Mouse (Mus musculus) fibroblast of lung, adult 2 months (primary cell): Measurements from ENCODE around the gene Ssc5d.
"Not testable (repeated sequence)": the region's sequence is repeated elsewhere in the genome, so short reads cannot be mapped to it uniquely, and the experiment has no call there.

Source experiments
- DNase-seq: peaks from one replicate; pipeline ENCODE4 v3.0.0-alpha.2; 2011; ENCODE audit warnings: low read depth

The Ssc5d gene

DNA sequence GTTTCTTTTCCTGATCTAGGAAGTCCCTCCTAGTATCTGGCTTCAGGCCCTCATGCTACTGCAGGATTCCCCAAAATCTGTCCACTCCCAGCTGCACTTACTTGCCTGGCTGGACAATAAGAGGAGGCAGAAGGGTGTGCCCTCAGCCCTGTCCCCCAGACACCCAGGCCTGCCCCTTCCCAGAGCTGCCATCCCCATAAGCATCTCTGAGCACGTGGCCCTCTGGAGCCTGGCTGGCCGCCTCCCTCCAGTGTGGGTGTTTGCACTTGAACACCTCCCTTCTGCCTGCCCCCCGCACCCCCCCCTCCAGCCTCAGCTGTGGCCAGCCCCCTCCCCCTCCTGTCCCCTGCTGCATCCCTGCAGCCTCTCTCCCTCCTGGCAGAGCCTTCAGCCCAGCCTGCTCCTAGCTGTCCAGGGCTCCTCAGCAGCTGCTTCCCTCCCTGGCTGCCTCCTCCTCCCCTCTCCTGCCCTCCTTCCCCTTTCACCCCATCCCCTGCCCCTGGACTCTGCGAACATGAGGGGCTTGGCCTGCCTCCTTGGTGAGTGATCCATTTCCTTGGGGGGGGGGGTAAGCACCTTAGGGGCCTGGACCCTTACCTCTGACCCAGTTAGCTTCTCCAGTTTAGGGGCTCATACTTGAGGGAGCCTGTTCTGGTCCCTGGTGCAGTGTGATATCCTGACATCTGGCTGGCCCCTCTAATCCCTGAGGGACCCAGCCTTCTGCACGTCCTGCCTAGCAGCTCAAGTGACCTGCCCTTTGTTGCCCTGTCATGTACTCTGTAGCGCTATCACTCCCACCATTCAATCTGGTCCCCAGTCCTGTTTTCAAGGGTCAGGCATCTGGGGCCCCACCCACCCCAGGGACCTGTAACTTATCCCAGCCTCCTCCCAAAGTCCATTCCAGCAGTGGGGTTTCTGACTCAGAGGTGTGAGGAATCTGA is at the start of gene Ssc5d:
TSS of gene Ssc5d (plus strand) at position 345 of the 941 bp plus-strand sequence.
- DNase-seq: peak; percentile 73

DNA sequence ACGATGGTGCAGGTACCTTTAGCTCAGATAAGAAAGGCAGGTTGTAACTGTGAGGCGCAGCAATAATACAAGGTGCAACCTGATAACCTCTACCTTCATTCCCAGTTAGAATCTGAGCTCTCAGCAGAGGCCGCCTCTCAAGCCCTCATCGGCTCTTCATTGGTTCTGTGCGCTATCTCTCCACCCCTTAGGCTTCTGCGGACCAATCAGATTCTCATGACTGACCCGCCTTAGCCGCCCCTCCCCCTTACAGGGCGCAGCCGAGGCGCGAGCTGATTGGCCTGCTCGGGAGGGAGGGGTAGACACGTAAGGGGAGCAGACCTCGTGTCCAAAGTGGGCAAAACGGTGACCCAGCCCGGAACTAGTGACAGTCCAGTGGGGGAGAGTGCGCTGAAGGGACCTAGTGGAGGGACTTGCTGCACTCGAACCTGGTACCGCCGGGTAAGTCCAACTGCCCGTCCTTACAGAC is 48.8 kb upstream of the Ssc5d start, which contains the start of gene Isoc2a:
TSS of gene Isoc2a (plus strand) at position 401 of the 469 bp plus-strand sequence.
- DNase-seq: peak; percentile 96

DNA sequence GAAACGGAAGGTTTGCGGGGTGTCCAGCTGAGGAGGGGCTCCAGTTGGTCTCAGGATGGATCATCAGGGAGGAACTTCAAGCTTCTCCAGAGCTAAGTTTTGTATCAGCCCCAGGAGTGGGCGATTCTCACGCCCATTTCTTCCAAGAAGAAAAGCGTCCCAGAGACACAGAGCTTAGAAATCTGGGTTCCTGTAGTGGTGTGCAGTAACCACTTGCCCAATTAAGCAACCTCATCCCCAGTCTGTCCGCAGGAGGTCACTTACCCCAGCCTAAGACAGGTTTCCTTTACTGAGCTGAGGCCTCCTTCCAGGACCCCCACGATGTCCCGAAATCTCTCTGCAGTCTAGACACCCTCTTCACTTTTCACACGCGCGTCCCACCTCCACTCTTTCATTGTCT is 48.4 kb upstream of the Ssc5d start:
- no peak for DNase-seq

DNA sequence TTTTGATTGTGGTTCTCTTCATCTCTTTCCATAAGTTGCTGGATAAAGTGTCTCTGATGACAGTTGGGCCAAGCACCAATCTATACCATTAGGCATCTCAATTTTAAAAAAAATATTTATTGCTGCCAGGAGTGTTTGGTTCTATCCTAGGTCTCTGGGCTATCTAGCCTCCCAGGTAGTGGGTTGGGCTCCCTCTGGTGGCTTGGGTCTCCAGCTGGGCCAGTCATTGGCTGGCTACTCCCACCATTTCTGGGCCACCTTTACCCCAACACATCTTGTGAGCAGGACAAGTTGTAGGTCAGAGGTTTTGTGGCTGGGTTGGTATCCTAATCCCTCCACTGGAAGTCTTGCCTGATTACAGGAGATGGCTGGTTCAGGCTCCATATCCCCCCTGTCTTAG is 47.4 kb upstream of the Ssc5d start:
- DNase-seq: no peak

DNA sequence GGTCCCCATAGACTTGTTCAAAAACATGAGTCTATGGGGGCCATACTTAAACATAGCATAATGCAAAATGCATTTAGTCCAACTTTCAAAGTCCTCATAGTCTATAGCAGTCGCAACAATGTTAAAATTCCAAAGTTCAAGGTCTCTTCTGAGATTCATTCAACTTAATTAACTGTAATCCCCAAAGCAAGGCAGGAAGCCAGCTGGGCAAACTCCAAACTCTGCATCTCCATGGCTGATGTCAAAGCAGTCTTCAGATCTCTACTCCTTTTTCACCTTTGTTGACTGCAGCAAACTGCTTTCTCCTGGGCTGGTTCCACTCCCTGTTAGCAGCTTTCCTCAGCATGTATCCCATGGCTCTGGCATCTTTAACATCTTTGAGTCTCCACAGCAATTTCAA is 46.5 kb upstream of the Ssc5d start:
- not testable (repeated sequence) for DNase-seq

DNA sequence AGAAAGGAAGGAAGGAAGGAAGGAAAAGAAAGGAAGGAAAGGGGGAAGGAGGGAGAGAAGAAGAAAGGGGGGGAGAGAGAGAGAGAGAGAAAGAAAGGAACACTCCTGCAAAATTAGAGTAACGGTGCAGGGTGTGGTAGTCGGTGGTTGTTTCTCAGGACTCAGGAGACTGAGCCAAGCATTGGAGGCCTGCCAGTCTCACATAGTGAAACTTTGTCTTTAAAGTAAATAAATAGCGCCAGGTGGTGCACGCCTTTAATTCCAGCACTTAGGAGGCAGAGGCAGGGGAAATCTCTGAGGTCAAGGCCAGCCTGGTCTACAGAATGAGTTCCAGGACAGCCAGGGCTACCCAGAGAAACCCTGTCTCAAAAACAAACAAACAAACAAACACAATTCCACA is 38.9 kb upstream of the Ssc5d start:
- peak; percentile 49 for DNase-seq

DNA sequence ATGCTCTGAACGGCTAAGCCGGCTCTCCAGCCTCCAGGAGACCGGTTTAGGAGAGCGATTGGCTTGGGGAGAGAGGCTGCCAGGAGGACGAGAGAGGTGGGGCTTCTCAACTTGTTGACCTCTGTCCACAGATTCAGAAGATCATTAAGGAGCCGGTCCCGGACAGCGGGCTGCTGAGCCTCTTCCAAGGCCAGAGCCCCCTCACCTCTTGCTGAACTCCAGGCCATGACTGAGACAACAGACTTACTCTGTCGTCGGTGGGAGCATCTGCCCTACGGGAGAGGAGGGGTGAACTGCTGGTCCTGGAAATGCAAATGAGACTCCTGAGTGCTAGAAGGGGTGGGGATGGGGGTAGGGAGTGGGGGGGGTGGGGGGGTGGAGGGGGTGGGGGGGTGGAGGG is 30.4 kb upstream of the Ssc5d start:
- no peak for DNase-seq

DNA sequence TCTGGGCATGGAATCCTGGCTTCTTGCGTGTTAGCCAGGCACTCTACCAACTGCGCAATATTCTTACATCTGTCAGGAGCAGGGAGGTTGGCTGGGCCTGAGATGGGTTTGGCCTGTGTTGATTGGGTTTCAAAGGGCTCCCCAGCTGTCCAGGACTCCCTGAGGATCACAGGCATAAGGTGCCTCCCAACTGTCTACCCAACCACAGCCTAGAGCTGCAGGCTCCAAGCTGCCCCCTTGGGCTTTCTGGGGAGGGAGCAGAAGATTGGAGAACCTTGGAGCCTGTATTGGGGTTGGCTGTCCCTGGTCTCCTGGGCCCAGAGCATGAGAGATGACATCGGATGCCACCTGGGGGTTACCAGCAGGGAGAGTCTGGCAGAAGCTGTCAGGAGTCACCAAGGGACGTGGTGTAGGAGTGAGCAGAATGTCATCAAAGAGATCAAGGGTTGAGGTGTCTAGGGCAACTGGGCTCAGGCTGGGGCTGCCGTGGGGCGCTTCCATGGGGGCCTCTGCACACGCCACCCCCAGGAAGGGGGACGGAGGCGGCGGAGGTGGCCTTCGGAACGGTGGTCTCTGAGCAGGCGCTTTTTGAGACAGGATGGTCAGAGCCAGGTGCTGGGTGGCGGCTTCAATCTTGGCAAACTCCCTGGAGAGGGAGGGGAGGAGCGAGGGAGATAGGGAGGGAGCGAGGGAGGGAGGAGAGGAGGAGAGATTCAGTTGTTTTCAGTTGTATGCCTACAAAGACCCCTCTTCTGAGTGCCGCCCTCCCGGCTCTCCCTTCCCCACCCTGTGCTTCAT is 26.5 kb upstream of the Ssc5d start:
- DNase-seq: no peak

DNA sequence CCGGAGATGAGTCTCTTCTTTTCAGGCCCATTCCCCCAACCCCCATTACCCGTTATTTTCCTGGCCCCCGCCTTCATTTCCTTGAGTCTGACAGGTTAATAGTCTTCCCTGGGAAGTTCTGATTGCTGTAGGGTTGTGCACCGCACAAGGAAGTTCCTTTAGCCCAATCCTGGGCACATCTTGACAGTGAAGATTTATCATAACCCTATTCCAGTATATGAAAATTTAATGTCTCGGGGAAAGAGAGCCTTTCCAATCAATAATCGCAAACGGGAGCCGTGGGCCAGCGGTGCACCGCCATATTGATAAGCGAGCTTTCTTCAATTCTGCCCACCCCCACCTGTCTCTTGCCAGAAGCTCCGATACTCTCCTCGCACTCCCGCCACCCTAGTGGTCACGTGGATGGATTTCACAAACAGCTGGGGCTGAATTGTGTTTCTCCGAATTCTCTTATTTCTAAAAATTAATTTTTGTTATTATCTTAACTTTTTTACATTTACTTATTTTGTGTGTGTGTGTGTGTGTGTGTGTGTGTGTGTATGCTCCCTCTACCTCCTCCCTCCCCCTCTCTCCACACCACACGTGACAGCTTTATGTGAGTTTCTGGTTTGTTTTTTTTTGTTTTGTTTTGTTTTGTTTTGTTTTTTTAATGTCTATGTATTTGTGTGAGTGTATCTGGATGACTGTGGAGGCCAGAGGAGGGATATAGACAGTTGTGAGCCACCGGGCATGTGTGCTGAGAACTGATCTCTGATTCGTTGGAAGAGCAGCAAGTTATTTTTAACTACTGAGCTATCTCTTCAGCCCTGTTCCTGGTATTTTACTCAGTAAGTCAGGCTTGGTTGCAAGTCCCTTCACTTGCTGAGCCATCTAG is 25.7 kb upstream of the Ssc5d start:
- no peak for DNase-seq

DNA sequence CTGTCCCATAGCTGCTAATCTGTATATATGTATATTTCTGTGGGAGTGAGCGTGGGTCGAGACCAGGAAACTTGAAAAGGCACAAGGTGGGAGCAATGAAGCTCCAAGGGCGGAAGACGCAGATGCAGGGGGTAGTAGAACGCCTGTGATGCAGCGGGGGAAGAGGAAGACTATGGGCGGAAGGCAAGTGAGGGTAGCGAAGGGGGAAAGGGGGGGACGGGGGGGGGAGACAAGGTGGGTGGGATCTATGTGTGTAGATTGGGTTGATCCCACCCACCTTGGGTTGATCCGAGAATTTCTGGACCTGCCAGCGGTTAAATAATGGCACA is 25.1 kb upstream of the Ssc5d start:
- DNase-seq: no peak

DNA sequence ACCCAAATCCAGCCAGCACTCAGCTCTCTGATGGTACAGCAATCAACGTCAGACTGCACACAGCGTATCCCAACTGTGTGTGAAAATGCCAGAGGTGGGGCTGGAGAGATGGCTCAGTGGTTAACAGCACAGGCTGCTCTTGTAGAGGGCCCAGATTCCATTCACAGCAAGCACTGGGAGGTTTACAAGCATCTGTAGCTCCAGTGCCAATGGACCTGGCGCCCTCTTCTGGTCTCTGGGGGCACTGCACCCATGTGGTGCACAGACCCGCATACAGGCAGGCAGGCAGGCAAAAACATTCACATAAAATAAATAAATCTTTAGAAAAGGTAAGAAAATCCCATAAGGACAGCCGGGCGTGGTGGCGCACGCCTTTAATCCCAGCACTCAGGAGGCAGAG is 24.4 kb upstream of the Ssc5d start:
- no peak for DNase-seq

DNA sequence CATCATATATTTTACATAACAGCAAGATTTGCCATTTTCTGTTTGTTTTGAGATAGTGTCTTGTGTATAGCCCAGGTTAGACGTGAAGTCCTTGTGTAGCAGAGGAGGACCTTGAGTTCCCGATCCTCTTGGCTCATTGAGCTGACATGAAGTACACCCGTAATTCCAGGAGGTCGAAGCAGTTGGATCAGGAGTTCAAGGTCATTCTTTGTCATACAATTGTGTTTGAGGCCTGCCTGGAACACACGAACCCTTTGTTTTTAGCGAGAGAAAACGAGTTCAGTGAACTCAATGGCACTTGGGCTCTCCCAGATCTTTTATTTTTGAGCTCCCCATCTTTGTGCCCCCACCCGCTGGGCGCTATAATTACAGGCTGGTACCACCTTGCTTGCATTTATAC is 23.2 kb upstream of the Ssc5d start:
- DNase-seq: no peak

DNA sequence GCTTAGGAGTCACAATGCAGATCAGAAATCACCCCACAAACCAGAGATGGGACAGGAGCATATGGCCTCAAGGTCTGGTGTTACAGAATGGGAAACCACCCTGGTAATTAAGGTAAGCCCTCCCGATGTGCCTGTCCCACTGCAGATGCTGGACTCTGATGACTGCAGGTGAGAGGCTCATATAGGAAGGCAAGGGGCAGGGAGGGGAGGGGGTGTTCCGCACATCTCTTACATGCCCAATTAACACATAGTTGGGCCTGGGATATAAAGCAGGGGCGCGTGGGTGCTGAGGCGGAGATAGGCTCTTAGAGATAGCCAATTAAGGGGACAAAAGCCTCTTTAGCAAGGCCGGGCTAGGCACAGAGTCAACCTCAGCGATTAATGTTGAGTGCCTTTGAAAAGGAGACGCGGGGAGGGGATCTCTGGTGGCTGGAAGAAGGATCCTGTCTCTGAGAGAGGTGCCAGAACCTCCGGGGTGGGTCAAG is 19.1 kb upstream of the Ssc5d start, which contains the start of gene Gm36210:
TSS of gene Gm36210 (minus strand) at position 51 of the 485 bp plus-strand sequence.
- no peak for DNase-seq

DNA sequence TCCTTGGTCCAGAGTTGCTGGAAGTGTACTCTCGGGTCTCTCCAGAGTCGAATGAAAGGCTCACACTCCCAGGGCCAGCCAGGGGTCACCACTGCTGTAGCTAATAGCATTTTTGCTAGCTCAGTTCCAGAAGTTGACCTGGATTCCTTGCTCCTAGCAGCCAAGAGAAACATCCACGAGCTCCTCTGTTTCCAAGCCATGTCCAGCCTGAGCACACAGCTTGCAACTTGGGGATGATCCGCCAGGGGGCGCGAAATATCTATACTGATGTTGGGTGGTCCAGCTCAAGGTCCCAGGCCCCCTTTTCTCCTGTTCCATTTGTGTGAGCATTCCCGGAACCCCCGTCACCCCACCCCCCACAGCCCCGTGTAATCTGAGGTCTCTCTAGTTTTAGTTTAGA is 14.0 kb upstream of the Ssc5d start:
- DNase-seq: peak; percentile 43

DNA sequence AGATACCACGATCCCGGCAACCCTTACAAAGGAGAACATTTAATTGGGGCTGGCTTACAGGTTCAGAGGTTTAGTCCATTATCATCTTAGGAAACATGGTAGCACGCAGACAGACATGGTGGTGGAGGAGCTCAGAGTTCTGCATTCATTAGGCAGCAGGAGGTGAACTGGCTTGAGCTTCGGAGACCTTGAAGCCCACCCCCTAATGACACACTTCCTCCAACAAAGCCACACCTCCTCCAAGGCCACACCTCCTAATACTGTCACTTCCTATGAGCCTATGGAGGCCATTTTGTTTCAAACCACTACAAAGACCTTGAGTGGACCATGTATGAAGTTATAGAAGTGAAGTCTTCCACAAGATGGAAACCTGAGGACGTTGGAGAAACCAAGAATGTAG is 13.3 kb upstream of the Ssc5d start:
- DNase-seq: no peak

DNA sequence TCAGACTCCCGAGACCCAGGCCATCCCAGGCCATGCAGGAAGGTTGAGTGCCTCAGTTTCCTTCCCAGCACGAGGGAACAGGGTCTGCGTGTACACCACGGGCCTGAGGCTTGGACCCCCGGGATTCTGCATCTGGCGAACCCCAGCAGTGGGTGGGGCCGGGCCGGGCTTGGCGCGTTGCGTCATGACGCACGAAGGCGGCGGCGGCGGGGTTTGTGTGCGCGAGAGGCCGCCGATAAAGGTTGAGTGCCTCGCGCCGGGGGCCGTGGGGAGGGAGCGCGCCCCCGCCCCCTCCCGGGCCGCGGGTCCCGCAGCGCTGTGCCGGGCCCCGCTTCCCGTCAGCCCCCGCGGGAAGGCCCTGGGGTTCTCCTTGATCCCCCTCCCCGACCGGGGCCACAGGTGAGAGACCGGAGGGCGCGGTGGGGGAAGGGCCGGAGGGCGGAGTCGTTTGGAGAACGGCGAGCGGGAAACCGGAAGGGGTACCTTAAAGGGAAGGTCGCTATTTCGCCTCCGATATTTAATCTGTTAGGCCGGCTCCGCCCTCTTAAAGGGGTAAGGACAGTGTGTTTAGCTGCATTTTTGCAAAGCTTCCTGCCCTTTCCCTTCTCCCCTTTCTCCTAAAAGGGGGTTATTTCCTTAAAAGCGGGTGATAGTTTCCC is 10.4 kb upstream of the Ssc5d start, which contains the start of gene Zfp628:
TSS of gene Zfp628 (plus strand) at position 211 of the 659 bp plus-strand sequence.
- DNase-seq: peak; percentile 80

DNA sequence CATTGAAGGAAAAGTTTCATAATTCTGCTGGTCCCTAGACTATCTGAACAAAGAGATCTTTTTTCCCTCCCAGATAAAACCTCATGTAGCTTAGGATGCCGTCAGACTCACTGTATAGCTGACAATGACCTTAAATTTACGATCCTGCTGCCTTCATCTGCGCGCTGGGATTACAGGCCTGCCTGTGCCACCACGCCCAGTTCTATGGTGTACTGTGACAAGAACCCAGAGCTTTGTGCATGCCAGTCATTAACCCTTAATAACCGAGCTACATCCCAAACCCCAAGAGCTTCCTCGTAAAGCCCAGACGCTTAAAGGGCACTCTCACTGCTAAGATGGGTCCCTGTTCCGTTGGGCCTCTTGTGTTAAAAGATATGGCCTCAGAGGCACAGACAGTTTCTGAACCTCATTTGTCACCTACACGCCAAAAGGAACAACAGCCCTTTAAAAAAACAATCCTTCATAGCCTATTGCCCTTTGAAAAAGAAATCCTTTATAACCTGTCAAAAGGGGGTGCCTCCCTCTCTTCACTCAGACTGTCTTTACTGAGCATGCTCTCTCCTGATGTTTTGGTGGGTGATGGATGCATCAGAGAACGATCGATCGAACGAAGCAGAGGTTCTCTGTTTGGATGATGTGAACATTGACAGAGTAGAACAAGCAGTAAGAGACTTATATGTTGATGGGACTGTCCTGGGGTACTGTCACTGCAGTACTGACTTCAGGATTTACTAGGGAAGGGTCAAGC is 9.7 kb upstream of the Ssc5d start:
- no peak for DNase-seq

DNA sequence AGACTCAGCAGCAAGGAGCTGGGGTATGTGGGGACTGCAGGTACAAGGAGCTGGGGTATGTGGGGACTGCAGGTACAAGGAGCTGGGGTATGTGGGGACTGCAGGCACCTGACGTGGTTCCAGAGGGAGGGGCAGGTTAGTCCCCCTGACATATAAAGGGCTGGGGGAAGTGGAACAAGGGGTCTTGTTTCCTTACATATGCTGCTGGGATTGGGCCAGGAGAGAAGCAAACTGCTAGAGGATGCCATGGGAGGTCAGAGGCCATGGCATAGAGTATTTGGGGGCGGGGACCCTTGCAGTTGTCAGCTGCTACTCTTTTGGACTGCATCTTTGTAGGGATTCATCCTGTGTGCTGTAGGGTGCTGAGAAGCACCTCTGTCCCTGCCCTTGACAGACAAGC is 8.1 kb upstream of the Ssc5d start:
- no peak for DNase-seq

DNA sequence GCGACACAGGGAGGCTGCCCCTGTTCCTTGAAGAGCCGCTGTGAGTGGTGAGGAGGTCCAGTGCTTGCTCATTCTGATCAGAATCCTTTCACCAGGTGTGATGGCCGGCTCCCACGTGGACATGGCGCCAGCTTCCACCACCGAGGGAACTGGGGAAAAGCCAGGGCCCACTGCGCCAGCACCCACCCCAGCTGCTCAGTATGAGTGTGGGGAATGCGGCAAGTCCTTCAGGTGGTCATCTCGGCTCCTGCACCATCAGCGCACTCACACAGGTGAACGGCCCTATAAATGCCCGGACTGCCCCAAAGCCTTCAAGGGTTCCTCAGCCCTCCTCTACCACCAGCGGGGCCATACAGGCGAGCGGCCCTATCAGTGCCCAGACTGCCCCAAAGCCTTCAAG is 6.9 kb upstream of the Ssc5d start:
- no peak for DNase-seq

DNA sequence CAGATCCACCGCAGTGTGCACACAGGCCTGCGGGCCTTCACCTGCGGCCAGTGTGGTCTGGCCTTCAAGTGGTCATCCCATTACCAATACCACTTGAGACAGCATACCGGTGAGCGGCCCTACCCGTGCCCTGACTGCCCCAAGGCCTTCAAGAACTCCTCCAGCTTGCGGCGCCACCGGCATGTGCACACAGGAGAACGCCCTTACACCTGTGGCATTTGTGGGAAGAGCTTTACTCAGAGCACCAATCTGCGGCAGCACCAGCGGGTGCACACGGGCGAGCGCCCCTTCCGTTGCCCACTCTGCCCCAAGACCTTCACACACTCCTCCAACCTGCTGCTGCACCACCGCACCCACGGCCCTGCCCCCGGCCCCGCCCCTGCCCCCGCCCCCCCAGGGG is 6.5 kb upstream of the Ssc5d start:
- no peak for DNase-seq
